Mouse (Mus musculus) G1E (cell line): ENCODE measurements at regions not wholly inside any gene's neighbourhood (a gene's known extent, or its start where the extent isn't known, plus 50 kb on each side); places are given as distances from the start of the nearest gene placed in this dataset.

ENCODE experiments used
- CTCF ChIP-seq: IDR thresholded peaks from 2 replicates; pipeline ENCODE4 v1.5.1; 2012; ENCODE audit warnings: low read depth, low read length, inconsistent platforms, mixed read lengths
- GATA1 ChIP-seq: IDR thresholded peaks from 2 replicates; pipeline ENCODE4 v1.6.1; 2012; ENCODE audit warnings: borderline replicate concordance, low read length, inconsistent platforms, mixed read lengths
- GATA2 ChIP-seq: IDR thresholded peaks from 2 replicates; pipeline ENCODE4 v1.6.1; 2012; ENCODE audit warnings: low read depth, low read length, inconsistent platforms, borderline replicate concordance
- POLR2AphosphoS5 ChIP-seq: IDR thresholded peaks from 2 replicates; pipeline ENCODE4 v1.6.1; 2012; ENCODE audit warnings: low read depth, low read length, inconsistent platforms; ENCODE audit not compliant: insufficient replicate concordance
- TAL1 ChIP-seq: conservative IDR thresholded peaks from 2 replicates; pipeline ENCODE4 v1.6.1; 2012; ENCODE audit warnings: low read depth, low read length, inconsistent platforms, mixed read lengths

DNA sequence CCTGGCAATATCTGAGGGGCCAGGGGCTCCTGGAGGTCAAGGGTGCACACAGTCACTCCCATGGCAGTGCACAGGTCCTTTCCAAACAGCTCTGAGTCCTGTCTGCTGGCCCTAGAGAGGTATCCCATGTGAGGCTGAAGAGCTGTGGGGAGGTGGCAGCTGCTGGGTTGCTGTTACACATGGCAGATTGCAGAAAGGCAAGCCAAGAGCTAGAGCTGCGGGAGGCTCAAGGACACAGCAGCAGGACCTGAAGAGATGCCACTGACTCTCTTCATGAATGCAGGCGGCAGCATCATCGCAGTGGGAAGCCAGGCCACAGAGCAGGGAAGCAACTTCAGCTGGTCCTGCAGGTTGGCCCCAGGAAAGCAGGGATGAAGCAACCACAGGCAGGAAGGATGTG, 247.7 kb upstream of the 9630041A04Rik start:
- TF ChIP-seq GATA1 (no peak), TAL1 (no peak), POLR2AphosphoS5 (no peak), CTCF (no peak), GATA2 (no peak)
